Mouse (Mus musculus) midbrain, embryonic 10.5 days (tissue): ENCODE results near the gene Elovl6. TPM values are rescaled to one million over a fixed set of nuclear protein-coding genes. Genes with fewer than 3 reads are reported as not detected.

Experiments used
- DNase-seq: peaks from one replicate; pipeline ENCODE4 v3.0.0-alpha.2; 2017; ENCODE audit warnings: low spot score
- H3K27ac ChIP-seq: fragments of 300-500 bp; sonication (generic); replicated peaks from 2 replicates; pipeline ENCODE4 v1.5.1; 2016; ENCODE audit warnings: mild to moderate bottlenecking
- H3K27me3 ChIP-seq: fragments of 300-500 bp; sonication (generic); 2 replicates; pipeline ENCODE4 v1.6.1; 2016; ENCODE audit warnings: low read depth, mild to moderate bottlenecking; ENCODE audit not compliant: poor library complexity, severe bottlenecking
- H3K36me3 ChIP-seq: fragments of 300-500 bp; sonication (generic); 2 replicates; pipeline ENCODE4 v1.6.1; 2016; ENCODE audit warnings: mild to moderate bottlenecking, moderate library complexity
- H3K4me1 ChIP-seq: fragments of 300-500 bp; sonication (generic); 2 replicates; pipeline ENCODE4 v1.6.1; 2016
- H3K4me3 ChIP-seq: fragments of 300-500 bp; sonication (generic); 2 replicates; pipeline ENCODE4 v1.5.1; 2016; ENCODE audit warnings: mild to moderate bottlenecking, moderate library complexity
- H3K9me3 ChIP-seq: fragments of 300-500 bp; sonication (generic); replicated peaks from 2 replicates; pipeline ENCODE4 v1.6.1; 2016; ENCODE audit warnings: mild to moderate bottlenecking
- WGBS: fragments of 180-500 bp; shearing (Covaris S2); methylation state at CpG from one replicate; pipeline ENCODE4 v1.1.7; 2016; 5-methylcytosine and 5-hydroxymethylcytosine counted together
- microRNA-seq: library from miRNA; unstranded; fragments of <30 nt; microRNA quantifications from one replicate; pipeline ENCODE4, GENCODE M21; 2017
- polyA plus RNA-seq: library from polyadenylated mRNA; unstranded; fragments of >200 nt; fragmentation: Nextera tagmentation; extraction: Ambion mirVana; gene quantifications from 2 replicates; pipeline ENCODE4 v1.2.1, GENCODE M21; 2016

Gene Elovl6
- polyA plus RNA-seq, 1 experiment from 2014 or later: 39.5 TPM

- 91% methylated on average over 4 of the region's 4 CpGs for WGBS
- H3K4me3 ChIP-seq: no peak overlapping the region
- no peaks in the 10 kb centered on the region for H3K27me3 ChIP-seq
- no peaks in the 10 kb centered on the region for H3K9me3 ChIP-seq
- no peaks in the 10 kb centered on the region for H3K36me3 ChIP-seq
- H3K4me1 ChIP-seq: no peaks in the 10 kb centered on the region
- DNase-seq: no peak
- H3K27ac ChIP-seq: no peak overlapping the region
These were observed 149.7 kb downstream of the Elovl6 start for GRCm38 (mm10) chr3:129681841-129682240.

- DNase-seq: no peak
- no peak overlapping the region for H3K4me3 ChIP-seq
- no peak overlapping the region for H3K27ac ChIP-seq
- 89% methylated on average over 10 of the region's 10 CpGs for WGBS
- no peaks in the 10 kb centered on the region for H3K27me3 ChIP-seq
- no peaks in the 10 kb centered on the region for H3K9me3 ChIP-seq
- no peaks in the 10 kb centered on the region for H3K4me1 ChIP-seq
- H3K36me3 ChIP-seq: no peaks in the 10 kb centered on the region
These were observed 150.2 kb downstream of the Elovl6 start for GRCm38 (mm10) chr3:129682389-129682788.

GRCm38 (mm10) chr3:129683060-129683679, 151.0 kb downstream of the Elovl6 start:
- no peak for DNase-seq

GRCm38 (mm10) chr3:129686196-129686595, 154.0 kb downstream of the Elovl6 start:
- WGBS: 90% methylated on average over 12 of the region's 12 CpGs
- no peak for DNase-seq
- Histone ChIP-seq H3K27ac (no peak overlapping the region), H3K4me1 (no peaks in the 10 kb centered on the region), H3K27me3 (no peaks in the 10 kb centered on the region), H3K9me3 (no peaks in the 10 kb centered on the region), H3K36me3 (no peaks in the 10 kb centered on the region), H3K4me3 (no peak overlapping the region)

More at GRCm38 (mm10) chr3:129683060-129683679, 151.0 kb downstream of the Elovl6 start:
- H3K9me3 ChIP-seq: no peaks in the 10 kb centered on the region
- H3K36me3 ChIP-seq: no peaks in the 10 kb centered on the region
- H3K4me1 ChIP-seq: no peaks in the 10 kb centered on the region
- 89% methylated on average over 10 of the region's 10 CpGs for whole genome bisulfite sequencing
- H3K27ac ChIP-seq: no peak overlapping the region
- H3K4me3 ChIP-seq: no peak overlapping the region
- H3K27me3 ChIP-seq: no peaks in the 10 kb centered on the region

GRCm38 (mm10) chr3:129686698-129687333, 154.7 kb downstream of the Elovl6 start:
- Histone ChIP-seq H3K36me3 (no peaks in the 10 kb centered on the region), H3K27me3 (no peaks in the 10 kb centered on the region), H3K4me1 (no peaks in the 10 kb centered on the region), H3K9me3 (no peaks in the 10 kb centered on the region), H3K4me3 (no peak overlapping the region), H3K27ac (no peak overlapping the region)
- WGBS: 56% methylated on average over 8 of the region's 8 CpGs
- peak; percentile 40 for DNase-seq

- WGBS: 72% methylated on average over 5 of the region's 5 CpGs
- no peak overlapping the region for H3K4me3 ChIP-seq
- H3K27ac ChIP-seq: no peak overlapping the region
- H3K36me3 ChIP-seq: no peaks in the 10 kb centered on the region
- no peaks in the 10 kb centered on the region for H3K27me3 ChIP-seq
- DNase-seq: no peak
- no peaks in the 10 kb centered on the region for H3K9me3 ChIP-seq
- H3K4me1 ChIP-seq: no peaks in the 10 kb centered on the region
These were observed 155.3 kb downstream of the Elovl6 start for GRCm38 (mm10) chr3:129687429-129687828.

Small RNA genes within 50 kb of the gene (microRNA-seq; reads per million reads assigned to microRNA genes)
- not detected for gene Gm24515

Other genes starting within 250 kb of the Elovl6 start
- 0.05 and 0.12 TPM in 2 replicates for gene Enpep, start 199.6 kb upstream of the Elovl6 start, polyA plus RNA-seq
- 1.4 and 1.9 TPM in 2 replicates for gene Egf, start 223.0 kb downstream of the Elovl6 start, polyA plus RNA-seq